10 mouse cellular contexts compared by ENCODE assay signal in genomic region chr15:67301871-67302363, GRCm38 (mm10).
DNase-seq lines count a peak whose midpoint lies in the region; ATAC-seq lines count a peak whose summit lies in the region.
"Had no signal": no experiment of that assay in that cellular context is flagged by ENCODE, and none has a peak within 500 bp of the region (broad histone marks: within the 10 kb centered on the region; RNA-seq: fewer than 3 reads in every experiment).

No protein-coding gene starts in this region.

- no peaks in the 10 kb centered on the region for H3K36me3 ChIP-seq in heart, embryonic 15.5 days
- H3K36me3 ChIP-seq: neural tube, embryonic 12.5 days had no signal

- DNase-seq in spleen, postnatal 4 days (ENCODE audit: low spot score in 2 of 2) = peak; percentile 14 to 38
- DNase-seq in spleen, postnatal 14 days (ENCODE audit: low spot score in 2 of 2) = no peak
- peak; percentile 48 to 57 for DNase-seq in kidney, postnatal 25 days
- DNase-seq in testis, postnatal 10 days (ENCODE audit: low spot score) = peak; percentile 52
- DNase-seq in urinary bladder, adult 2 months (ENCODE audit: low spot score) = no peak
- DNase-seq in urinary bladder, postnatal 25 days (ENCODE audit: low spot score) = no peak
- DNase-seq in right cerebral cortex, postnatal 14 days = no peak
- DNase-seq: layer of hippocampus, postnatal 36 days had no signal

- H3K4me3 ChIP-seq in heart, embryonic 15.5 days = no peak overlapping the region
- H3K4me3 ChIP-seq: neural tube, embryonic 12.5 days had no signal

- H3K4me1 ChIP-seq in heart, embryonic 15.5 days (replicated peaks) = peaks cover 11% of the 10 kb centered on the region
- H3K4me1 ChIP-seq: neural tube, embryonic 12.5 days had no signal

- no peaks in the 10 kb centered on the region for H3K9me3 ChIP-seq in heart, embryonic 15.5 days (replicated peaks)
- H3K9me3 ChIP-seq: neural tube, embryonic 12.5 days had no signal

- H3K27me3 ChIP-seq in heart, embryonic 15.5 days = no peaks in the 10 kb centered on the region
- H3K27me3 ChIP-seq: neural tube, embryonic 12.5 days had no signal

- ATAC-seq in heart, embryonic 15.5 days (replicated peaks; ENCODE audit: insufficient number of reproducible peaks, insufficient read depth, low FRiP score, low read depth) = peak; percentile 81

- H3K27ac ChIP-seq in heart, embryonic 15.5 days = peak overlapping the region; percentile 55
- H3K27ac ChIP-seq: neural tube, embryonic 12.5 days had no signal

- H3K4me2 ChIP-seq in heart, embryonic 15.5 days = no peak overlapping the region
- H3K4me2 ChIP-seq: neural tube, embryonic 12.5 days had no signal

- no peak overlapping the region for H3K9ac ChIP-seq in heart, embryonic 15.5 days
- H3K9ac ChIP-seq: neural tube, embryonic 12.5 days had no signal

- WGBS in heart, embryonic 15.5 days = 24% methylated on average over 6 of the region's 6 CpGs

Comparison
In these comparisons a context has a peak if more than half of its experiments do, and no peak if none do; other contexts are left out.
1. DNase-seq: peak in spleen, postnatal 4 days (2 of 2), kidney, postnatal 25 days (2 of 2) and testis, postnatal 10 days (single experiment); none in spleen, postnatal 14 days (0 of 2), urinary bladder, adult 2 months (single experiment), urinary bladder, postnatal 25 days (single experiment) and right cerebral cortex, postnatal 14 days (single experiment).